Mouse (Mus musculus): ENCODE data around the gene Pzp.

Pzp gene

GRCm38 (mm10) chr6:128479463-128480454, 46.8 kb downstream of the Pzp start:
- in situ Hi-C loops (cut with MseI, MboI) = no loop called here

- in situ Hi-C loops (cut with MseI, MboI) = no loop called here
These were observed 49.0 kb downstream of the Pzp start for GRCm38 (mm10) chr6:128477495-128477894.

GRCm38 (mm10) chr6:128474112-128474511, 52.4 kb downstream of the Pzp start:
- in situ Hi-C loops (cut with MseI, MboI) = no loop called here

DNA sequence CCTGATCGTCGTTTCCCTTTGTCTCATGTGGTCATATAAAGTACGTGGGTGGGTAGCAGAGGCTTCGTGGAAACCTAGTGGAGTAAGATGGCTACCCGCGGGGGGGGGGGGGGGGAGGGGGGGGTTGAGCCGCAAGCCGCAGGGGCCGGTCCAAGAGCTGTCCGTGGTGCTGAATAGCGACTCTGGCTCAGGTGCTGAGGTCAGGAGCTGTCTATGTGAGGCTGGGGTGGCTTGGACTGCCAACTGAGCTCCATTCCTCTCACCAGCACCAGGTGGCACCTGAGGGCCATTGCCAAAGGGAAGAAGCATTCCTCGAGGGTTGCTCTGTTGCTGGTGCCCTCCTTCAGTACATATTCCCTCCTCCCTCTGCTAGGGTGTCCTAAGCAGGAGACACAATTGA, 57.1 kb downstream of the Pzp start:
- in situ Hi-C loops (cut with MseI, MboI) = no loop called here

DNA sequence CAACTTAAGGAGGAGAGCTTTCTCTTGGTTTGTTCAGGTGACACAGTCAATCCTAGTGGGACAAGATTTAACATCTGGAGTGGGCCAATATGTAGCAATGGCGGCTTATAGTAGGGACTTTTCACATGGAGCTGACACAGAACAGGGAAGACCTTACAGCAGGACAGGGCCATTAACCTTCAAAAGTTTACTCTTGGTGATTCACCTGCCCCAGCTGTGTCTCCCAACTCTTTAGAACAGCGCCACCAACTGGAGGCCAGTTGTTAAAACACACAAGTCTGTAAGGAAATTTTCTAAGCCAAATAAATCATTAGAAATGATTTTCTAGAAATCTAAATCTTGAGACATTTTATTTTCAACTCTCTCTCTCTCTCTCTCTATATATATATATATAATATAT, 59.2 kb downstream of the Pzp start:
- in situ Hi-C loops (cut with MseI, MboI) = no loop called here

DNA sequence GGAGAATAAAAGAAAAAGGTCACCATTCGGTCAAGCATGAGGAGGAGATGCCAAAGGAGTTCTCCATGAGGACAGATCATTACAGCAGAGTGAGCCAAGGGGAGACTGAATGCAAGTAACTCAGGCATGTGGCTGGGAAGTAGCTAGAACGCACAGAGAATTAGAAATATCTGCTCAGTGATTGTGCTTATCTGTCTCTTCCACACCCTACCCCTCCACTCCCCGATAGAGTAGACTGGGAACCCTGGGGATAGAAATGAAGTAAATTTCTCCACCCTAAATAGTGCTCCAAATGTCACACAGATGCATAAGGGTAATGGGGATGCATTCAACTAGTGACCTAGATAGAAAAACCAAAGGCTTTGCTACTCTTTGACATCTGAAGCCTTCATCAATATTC, 60.0 kb downstream of the Pzp start:
- in situ Hi-C loops (cut with MseI, MboI) = no loop called here

DNA sequence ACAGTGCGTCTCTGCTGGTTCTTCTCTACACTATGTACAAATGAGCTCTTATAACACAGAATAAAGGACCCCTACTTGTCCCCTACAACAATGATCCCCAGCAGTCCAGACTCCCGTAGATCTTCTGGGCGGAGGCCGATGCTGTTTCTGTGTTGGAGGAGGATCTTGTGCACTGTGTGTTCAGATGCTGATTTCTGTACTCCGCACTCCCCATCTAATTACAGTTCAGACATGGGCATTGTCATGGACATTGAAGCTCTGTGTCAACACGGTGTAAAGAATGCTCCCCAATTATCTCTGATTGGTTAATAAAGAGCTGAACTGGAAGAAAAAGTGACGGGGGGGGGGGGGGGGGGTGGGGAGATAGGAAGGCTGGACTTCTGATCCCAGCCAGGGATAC, 60.5 kb downstream of the Pzp start:
- in situ Hi-C loops (cut with MseI, MboI) = no loop called here

- in situ Hi-C loops (cut with MseI, MboI) = no loop called here
These were observed 61.5 kb downstream of the Pzp start for GRCm38 (mm10) chr6:128464996-128465395.

DNA sequence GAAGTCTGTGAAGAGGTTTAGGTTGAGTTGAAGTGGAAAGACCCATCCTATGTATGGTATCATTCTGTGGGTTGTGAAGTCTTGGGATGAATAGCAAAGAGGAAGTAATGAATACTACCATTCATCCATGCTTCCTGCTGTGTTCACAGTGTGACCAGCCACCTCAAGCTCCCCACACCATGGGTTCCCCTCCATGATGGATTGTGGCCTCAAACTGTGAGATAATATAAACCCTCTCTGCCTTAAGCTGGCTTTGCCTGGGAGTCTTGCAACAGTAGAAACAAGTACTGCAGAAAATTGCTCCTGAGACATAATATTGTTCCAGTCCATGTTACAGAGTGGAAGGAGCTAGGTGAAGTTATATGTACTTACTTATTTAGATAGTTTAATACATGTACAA, 64.9 kb downstream of the Pzp start:
- in situ Hi-C loops (cut with MseI, MboI) = no loop called here

DNA sequence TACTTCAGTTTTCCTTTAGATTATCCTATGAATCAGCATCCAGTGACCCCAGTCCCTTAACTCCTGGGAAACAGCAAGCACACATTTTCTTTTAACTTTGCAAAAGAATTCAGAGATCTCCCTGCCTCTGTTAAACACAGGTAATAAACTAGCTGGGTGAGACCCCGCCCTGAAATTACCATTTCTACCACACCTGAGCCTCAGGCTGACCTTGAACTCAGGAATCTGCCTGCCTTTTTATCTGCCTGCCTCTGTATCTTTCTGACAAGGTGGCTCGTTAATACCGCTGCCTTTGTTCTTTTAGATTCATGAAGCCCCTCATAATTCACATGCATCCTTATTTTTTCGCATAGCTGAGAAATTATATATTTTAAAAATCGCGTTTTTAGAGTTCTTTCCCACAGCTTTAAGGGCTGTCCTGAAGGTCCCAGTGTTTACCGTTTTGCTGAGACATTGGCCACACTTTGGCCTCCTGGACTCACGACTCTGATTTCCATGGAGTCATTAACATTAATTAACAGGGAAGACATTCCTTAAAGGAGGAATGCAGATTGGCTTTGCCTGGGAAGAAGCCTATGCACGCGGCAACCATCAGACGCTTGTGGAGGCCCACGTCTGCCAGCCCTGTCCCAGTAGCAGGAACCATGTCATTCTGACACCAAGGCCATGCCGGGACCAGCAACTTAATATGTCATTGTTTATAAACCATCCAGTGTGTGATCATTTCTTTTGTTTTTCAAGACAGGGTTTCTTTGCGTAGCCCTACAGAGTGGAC, 65.6 kb downstream of the Pzp start:
- in situ Hi-C loops (cut with MseI, MboI) = no loop called here

DNA sequence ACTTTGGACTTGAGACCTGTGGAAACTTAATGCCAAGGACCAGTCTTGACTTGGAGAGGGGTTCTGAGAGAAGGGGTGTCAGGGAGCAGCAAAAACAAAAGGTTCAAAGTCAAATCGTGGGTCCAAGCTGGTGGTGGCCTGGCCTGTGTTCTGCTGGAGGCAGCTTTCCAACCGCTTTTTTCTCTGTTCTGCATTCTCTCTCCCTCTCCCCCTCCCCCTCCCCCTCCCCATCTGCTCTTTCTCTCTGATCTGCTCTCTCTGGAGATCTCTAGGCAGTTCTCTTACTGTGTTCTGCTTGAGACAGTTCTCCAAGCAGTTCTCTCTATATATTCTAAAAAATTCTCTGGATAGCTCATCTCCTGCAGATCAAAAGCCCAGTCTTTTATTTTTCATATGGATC, 66.2 kb downstream of the Pzp start:
- in situ Hi-C loops (cut with MseI, MboI) = no loop called here

DNA sequence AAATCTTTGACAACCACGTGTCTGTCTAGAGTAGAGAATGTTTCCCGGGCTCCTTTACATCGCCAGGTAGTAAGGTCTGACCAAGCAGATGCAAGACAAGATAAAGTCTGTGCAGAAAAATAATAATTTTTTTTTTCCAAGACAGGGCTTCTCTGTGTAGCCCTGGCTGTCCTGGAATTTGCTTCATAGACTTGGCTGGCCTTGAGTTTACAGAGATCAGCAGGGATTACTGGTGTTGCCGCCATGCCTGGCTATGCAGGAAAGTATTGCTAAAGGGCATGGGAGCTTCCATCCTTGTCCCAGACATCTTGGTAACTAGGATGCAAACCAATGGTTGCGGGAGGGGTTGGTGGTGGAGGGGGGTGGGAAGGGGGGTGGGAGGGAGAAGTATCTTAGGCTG, 69.3 kb downstream of the Pzp start:
- in situ Hi-C loops (cut with MseI, MboI) = no loop called here

GRCm38 (mm10) chr6:128455835-128456605, 70.5 kb downstream of the Pzp start:
- in situ Hi-C loops (cut with MseI, MboI) = no loop called here

DNA sequence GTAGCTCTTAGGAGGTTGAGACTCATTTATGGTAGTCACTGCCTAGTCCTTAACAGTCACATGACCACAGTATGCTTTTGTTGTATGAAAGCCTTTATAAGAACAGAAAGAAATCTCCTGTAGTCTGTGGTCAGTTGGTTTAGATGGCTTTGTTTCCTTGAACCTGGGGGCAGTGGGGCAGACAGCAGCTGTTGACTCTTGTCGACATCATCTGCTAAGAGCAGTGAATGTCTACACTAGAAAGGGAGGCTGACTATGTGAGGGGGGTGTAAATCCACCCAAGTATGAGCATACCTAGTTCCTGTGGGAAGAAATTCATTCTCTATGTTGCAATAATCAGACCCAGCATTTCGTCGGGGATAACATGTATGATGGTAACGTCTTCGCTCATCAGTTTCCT, 79.5 kb downstream of the Pzp start:
- in situ Hi-C loops (cut with MseI, MboI) = no loop called here

GRCm38 (mm10) chr6:128445761-128446535, 80.6 kb downstream of the Pzp start:
- in situ Hi-C loops (cut with MseI, MboI) = no loop called here

DNA sequence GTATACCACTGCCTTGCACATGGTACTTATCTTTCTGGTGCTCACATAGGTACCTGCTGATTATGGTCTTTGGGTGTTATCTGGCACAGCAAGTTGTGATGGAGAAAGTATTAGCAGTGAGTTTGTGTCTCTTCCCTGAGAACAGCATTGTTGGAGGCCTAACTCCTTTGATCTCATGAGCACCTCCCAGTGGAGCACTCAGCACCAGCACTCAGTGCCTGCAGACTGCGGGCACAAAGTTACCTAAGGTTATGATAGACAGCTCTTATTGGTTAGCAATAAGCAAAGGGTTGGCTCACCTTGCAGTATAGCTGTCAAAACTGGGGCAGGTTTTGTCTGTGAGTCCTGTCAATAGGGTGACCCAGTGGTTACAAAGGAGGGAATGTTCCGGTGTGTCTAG, 86.3 kb downstream of the Pzp start:
- in situ Hi-C loops (cut with MseI, MboI) = no loop called here

GRCm38 (mm10) chr6:128438871-128439341, 87.6 kb downstream of the Pzp start:
- in situ Hi-C loops (cut with MseI, MboI) = no loop called here

DNA sequence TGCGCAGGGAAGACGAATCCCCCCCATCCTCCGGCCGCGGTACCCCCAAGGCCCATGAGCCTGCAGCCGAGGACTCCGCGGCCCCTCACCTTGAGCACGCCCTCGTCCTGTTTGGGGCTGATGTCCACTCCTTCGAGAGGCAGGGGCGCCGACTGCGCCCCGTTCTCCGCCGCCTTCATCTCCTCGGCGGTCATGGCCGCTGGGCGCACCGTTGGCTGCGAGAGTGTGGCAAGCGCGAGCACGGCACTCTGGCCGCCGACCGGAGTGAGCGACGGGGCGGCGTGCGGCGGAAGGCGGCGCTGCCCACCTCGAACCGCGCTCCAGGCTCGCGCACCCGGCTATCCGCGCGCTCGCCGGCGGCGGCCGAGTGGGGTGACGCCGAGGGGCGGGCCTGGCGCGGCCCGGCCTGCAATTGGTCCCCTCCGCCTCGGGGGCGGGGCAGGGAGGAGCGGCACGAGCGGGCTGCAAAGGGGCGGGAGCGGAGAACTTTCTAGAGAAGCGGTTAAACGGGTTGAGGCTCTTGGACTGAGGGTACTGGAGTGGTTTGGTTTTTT, 88.1 kb downstream of the Pzp start, which contains the start of gene Fkbp4:
TSS of gene Fkbp4 (minus strand) at position 361 of the 554 bp plus-strand sequence.
- in situ Hi-C loops (cut with MseI, MboI) = no loop called here

DNA sequence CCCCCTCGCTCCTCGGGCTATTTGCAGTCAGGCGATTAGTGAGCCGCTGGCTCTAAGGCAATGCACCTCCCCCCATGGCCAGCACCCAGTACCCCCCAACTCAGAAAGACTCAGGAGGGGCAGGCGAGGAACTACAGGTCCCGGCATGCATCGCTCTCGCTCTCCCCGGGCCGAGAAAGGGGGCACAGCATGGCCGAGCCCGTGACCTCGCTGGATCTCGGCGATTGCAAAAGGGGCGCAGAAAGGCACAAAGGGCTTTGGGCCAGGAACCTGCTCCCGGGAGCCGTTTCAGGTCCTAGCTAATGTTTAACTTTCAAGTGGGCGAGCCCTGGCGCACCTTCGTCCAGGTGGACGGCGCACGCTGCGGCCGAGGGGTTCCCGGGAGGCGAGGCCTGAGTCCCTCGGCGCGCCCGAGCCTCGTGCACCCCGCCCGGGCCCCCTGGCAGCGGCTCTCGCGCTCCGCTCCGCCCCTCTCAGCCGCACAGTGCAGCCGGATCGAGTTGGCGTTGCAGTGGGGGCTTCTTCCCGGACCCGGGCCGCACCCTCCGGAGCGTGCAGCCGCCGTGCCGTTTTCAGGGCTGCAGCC, 88.7 kb downstream of the Pzp start:
- in situ Hi-C loops (cut with MseI, MboI) = no loop called here

GRCm38 (mm10) chr6:128437288-128437687, 89.2 kb downstream of the Pzp start:
- in situ Hi-C loops (cut with MseI, MboI) = no loop called here
